Mouse (Mus musculus): Measurements from ENCODE around the gene Noc3l. TPM values are rescaled to one million over a fixed set of nuclear protein-coding genes. Genes with fewer than 3 reads are reported as not detected.

Noc3l gene
- polyA plus RNA-seq (2014; fragmentation: Nextera tagmentation; extraction: Ambion mirVana), result 12.5 and 12.8 TPM in 2 replicates

GRCm38 (mm10) chr19:38818766-38819426 is at the start of gene Noc3l:
TSS of gene Noc3l (minus strand) at chr19:38819237.
- no peaks in the 10 kb centered on the region; the same call in 1 of the 2 replicates for H3K36me3 ChIP-seq (ENCODE audit: control insufficient read depth, insufficient read depth, low read length)
- under 1% methylated on average over 38 of the region's 38 CpGs for WGBS
- peak; percentile 91 for ATAC-seq (ENCODE audit: insufficient number of reproducible peaks, low FRiP score, low TSS enrichment, low read depth)

GRCm38 (mm10) chr19:38862523-38862922 is 43.5 kb upstream of the Noc3l start:
- H3K4me2 ChIP-seq (ENCODE audit: low read depth, severe bottlenecking), result no peak overlapping the region
- ATAC-seq (ENCODE audit: insufficient number of reproducible peaks, low FRiP score, low TSS enrichment, low read depth), result no peak
- H3K4me3 ChIP-seq (ENCODE audit: low read depth, low read length), result no peak overlapping the region
- no peak overlapping the region for H3K27ac ChIP-seq (replicated peaks; ENCODE audit: low read depth, low read length)
- WGBS, result 92% methylated on average over 6 of the region's 6 CpGs
- H3K36me3 ChIP-seq (ENCODE audit: control insufficient read depth, insufficient read depth, low read length), result no peaks in the 10 kb centered on the region
- no peaks in the 10 kb centered on the region for H3K4me1 ChIP-seq (ENCODE audit: control insufficient read depth, insufficient read depth, low read length)
- DNase-seq (ENCODE audit: low spot score), result no peak
- no peak overlapping the region for H3K9ac ChIP-seq (ENCODE audit: low read length)
- H3K9me3 ChIP-seq (ENCODE audit: control insufficient read depth, low read length), result no peaks in the 10 kb centered on the region
- H3K27me3 ChIP-seq (ENCODE audit: control insufficient read depth, insufficient read depth, low read length), result no peaks in the 10 kb centered on the region

More at GRCm38 (mm10) chr19:38818766-38819426, at the start of gene Noc3l:
- DNase-seq (ENCODE audit: low spot score), result peak; percentile 98
- Histone ChIP-seq H3K27me3 (ENCODE audit: control insufficient read depth, insufficient read depth, low read length) (no peaks in the 10 kb centered on the region), H3K9ac (ENCODE audit: low read length) (peak within 1 kb of the TSS; percentile 77), H3K4me1 (ENCODE audit: control insufficient read depth, insufficient read depth, low read length) (0 out of 2 replicates have a peak, but pooled peaks cover 4% of the 10 kb centered on the region), H3K9me3 (ENCODE audit: control insufficient read depth, low read length) (no peaks in the 10 kb centered on the region), H3K4me3 (ENCODE audit: low read depth, low read length) (peak within 1 kb of the TSS; percentile 76), H3K4me2 (ENCODE audit: low read depth, severe bottlenecking) (peak within 1 kb of the TSS; percentile 85), H3K27ac (replicated peaks; ENCODE audit: low read depth, low read length) (no peak within 1 kb of the TSS; the same call in 1 of the 2 replicates)

- no peaks in the 10 kb centered on the region for H3K9me3 ChIP-seq (ENCODE audit: control insufficient read depth, low read length)
- no peak overlapping the region for H3K27ac ChIP-seq (replicated peaks; ENCODE audit: low read depth, low read length)
- no peak for DNase-seq (ENCODE audit: low spot score)
- H3K4me1 ChIP-seq (ENCODE audit: control insufficient read depth, insufficient read depth, low read length), result no peaks in the 10 kb centered on the region
- no peak for ATAC-seq (ENCODE audit: insufficient number of reproducible peaks, low FRiP score, low TSS enrichment, low read depth)
- no peaks in the 10 kb centered on the region for H3K27me3 ChIP-seq (ENCODE audit: control insufficient read depth, insufficient read depth, low read length)
- no peaks in the 10 kb centered on the region for H3K36me3 ChIP-seq (ENCODE audit: control insufficient read depth, insufficient read depth, low read length)
- H3K4me2 ChIP-seq (ENCODE audit: low read depth, severe bottlenecking), result no peak overlapping the region
- 94% methylated on average over 3 of the region's 3 CpGs for WGBS
- H3K9ac ChIP-seq (ENCODE audit: low read length), result no peak overlapping the region
- no peak overlapping the region for H3K4me3 ChIP-seq (ENCODE audit: low read depth, low read length)
Observed at GRCm38 (mm10) chr19:38858224-38858623, 39.2 kb upstream of the Noc3l start.

DNA sequence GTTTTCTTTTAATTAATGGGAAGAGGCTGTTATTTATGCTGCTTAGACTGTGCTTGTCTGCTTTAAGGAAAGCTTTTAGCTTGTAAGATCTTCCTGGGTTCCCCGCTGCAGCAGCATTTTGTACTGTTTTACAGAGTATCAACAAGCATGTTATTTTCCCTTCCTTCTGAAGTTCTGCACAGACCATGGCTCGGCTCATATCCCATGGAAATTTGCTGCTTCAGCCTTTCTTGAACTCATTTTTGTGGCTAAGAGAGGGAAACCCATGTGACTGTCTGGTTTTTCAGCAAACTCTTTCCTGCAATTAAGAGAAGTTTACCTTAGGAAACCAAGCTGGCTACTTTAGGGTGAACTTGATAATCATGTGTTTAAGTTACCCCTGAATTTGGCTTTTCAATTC is 27.3 kb upstream of the Noc3l start:
- WGBS, result 85% methylated on average over 2 of the region's 2 CpGs

DNA sequence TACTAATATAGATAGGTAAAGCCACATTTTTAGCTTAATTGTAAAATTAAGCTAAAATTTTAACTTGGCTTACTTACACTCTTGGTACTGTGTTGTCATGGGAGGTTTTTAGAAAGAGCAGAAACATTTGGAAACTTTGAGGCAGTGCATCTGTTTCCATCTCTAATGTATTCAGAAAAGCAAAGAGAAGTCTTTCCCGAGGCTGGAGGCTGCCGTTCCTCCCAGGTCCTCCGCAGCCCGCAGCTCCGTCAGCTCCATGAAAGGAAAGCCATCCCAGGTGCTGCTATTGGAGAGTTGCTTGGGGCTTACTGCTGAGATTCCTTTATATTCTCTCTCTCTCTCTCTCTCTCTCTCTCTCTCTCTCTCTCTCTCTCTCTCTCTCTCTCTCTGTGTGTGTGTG is 25.8 kb upstream of the Noc3l start:
- Histone ChIP-seq H3K27me3 (ENCODE audit: control insufficient read depth, insufficient read depth, low read length) (no peaks in the 10 kb centered on the region), H3K27ac (replicated peaks; ENCODE audit: low read depth, low read length) (no peak overlapping the region), H3K4me2 (ENCODE audit: low read depth, severe bottlenecking) (no peak overlapping the region), H3K4me3 (ENCODE audit: low read depth, low read length) (no peak overlapping the region), H3K36me3 (ENCODE audit: control insufficient read depth, insufficient read depth, low read length) (no peaks in the 10 kb centered on the region), H3K9ac (ENCODE audit: low read length) (no peak overlapping the region), H3K4me1 (ENCODE audit: control insufficient read depth, insufficient read depth, low read length) (no peaks in the 10 kb centered on the region), H3K9me3 (ENCODE audit: control insufficient read depth, low read length) (no peaks in the 10 kb centered on the region)
- ATAC-seq (ENCODE audit: insufficient number of reproducible peaks, low FRiP score, low TSS enrichment, low read depth), result no peak
- DNase-seq (ENCODE audit: low spot score), result no peak
- 80% methylated on average over 5 of the region's 5 CpGs for WGBS

More for the DNA sequence above, 27.3 kb upstream of the Noc3l start:
- Histone ChIP-seq H3K9ac (ENCODE audit: low read length) (no peak overlapping the region), H3K27me3 (ENCODE audit: control insufficient read depth, insufficient read depth, low read length) (no peaks in the 10 kb centered on the region), H3K27ac (replicated peaks; ENCODE audit: low read depth, low read length) (no peak overlapping the region), H3K4me2 (ENCODE audit: low read depth, severe bottlenecking) (no peak overlapping the region), H3K4me1 (ENCODE audit: control insufficient read depth, insufficient read depth, low read length) (no peaks in the 10 kb centered on the region), H3K4me3 (ENCODE audit: low read depth, low read length) (no peak overlapping the region), H3K9me3 (ENCODE audit: control insufficient read depth, low read length) (no peaks in the 10 kb centered on the region), H3K36me3 (ENCODE audit: control insufficient read depth, insufficient read depth, low read length) (no peaks in the 10 kb centered on the region)
- ATAC-seq (ENCODE audit: insufficient number of reproducible peaks, low FRiP score, low TSS enrichment, low read depth) (no peak), DNase-seq (ENCODE audit: low spot score) (no peak)

DNA sequence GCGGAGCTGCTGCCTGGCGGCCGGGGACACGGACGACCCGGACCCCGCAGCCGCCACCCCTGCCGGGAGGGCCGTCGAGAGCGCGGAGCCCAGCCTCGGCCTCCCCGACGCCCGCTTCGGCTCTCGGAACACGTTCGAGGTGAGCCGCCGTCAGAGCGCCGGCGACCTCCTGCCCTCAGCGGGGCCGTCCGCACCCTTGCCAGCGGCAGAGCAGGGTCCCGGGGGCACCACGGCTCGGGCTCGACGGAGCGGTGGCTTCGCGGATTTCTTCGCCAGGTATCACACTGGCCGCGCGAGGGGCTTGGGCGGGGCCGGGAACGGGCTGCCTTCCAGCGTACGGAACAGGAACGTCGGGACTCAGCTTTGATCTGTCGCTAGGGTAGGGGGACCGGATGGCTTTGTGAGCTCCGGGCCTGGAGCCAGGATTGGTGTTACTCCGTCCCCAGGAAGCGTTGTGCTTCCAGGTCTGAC is 18.2 kb upstream of the Noc3l start:
- DNase-seq (ENCODE audit: low spot score) (peak; percentile 73), ATAC-seq (ENCODE audit: insufficient number of reproducible peaks, low FRiP score, low TSS enrichment, low read depth) (peak; percentile 68; the same call in 1 of the 2 replicates)
- Histone ChIP-seq H3K27me3 (ENCODE audit: control insufficient read depth, insufficient read depth, low read length) (no peaks in the 10 kb centered on the region), H3K9ac (ENCODE audit: low read length) (peak overlapping the region; percentile 67), H3K4me1 (ENCODE audit: control insufficient read depth, insufficient read depth, low read length) (no peaks in the 10 kb centered on the region), H3K4me2 (ENCODE audit: low read depth, severe bottlenecking) (peak overlapping the region; percentile 60), H3K36me3 (ENCODE audit: control insufficient read depth, insufficient read depth, low read length) (no peaks in the 10 kb centered on the region), H3K9me3 (ENCODE audit: control insufficient read depth, low read length) (no peaks in the 10 kb centered on the region), H3K27ac (replicated peaks; ENCODE audit: low read depth, low read length) (no peak overlapping the region), H3K4me3 (ENCODE audit: low read depth, low read length) (peak overlapping the region; percentile 73)
- WGBS, result under 1% methylated on average over 54 of the region's 54 CpGs

DNA sequence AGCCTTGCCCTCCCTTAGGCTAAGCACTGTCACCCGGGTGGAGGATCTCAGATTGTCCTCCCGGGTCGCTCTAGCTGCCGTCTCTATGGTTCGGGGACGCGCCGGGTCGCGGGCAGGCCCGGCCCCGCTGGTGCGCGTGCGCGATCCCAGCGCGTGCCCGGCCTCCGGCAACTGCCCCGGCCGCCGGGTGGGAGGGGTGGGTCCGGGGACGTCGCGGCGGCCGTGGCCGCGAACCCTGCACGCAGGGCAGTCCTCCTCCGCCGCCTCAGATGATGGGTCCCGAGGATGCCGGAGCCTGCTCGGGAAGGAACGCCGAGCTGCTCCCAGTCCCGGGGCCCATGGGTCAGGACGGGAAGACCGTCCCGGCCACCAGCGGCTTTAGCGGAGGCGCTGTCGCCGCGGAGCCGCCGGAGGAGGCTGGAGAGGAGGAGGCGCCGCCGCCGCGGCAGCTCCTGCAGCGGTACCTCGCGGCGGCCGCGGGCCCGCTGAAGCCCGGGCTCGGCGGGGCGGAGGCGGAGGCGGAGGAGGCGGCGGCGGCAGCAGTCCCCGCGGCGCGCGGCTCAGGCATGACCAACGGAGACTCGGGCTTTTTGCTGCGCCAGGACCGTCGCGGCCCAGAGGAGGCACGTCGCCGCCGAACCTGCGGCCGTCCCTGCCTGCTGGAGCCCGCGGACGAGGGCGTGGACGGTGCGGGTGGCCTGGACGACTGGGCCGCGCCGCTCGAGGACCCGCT is 17.6 kb upstream of the Noc3l start, which contains the start of gene Tbc1d12:
Tbc1d12 (plus strand) TSS at position 142 of the 733 bp plus-strand sequence.
- Histone ChIP-seq H3K27ac (replicated peaks; ENCODE audit: low read depth, low read length) (0 out of 2 replicates have a peak within 1 kb of the TSS, but pooled peaks have one; percentile 30), H3K4me2 (ENCODE audit: low read depth, severe bottlenecking) (peak within 1 kb of the TSS; percentile 60), H3K9me3 (ENCODE audit: control insufficient read depth, low read length) (no peaks in the 10 kb centered on the region), H3K4me3 (ENCODE audit: low read depth, low read length) (peak within 1 kb of the TSS; percentile 73), H3K27me3 (ENCODE audit: control insufficient read depth, insufficient read depth, low read length) (no peaks in the 10 kb centered on the region), H3K4me1 (ENCODE audit: control insufficient read depth, insufficient read depth, low read length) (no peaks in the 10 kb centered on the region), H3K9ac (ENCODE audit: low read length) (peak within 1 kb of the TSS; percentile 67), H3K36me3 (ENCODE audit: control insufficient read depth, insufficient read depth, low read length) (no peaks in the 10 kb centered on the region)
- DNase-seq (ENCODE audit: low spot score), result peak; percentile 92
- peak; percentile 85 for ATAC-seq (ENCODE audit: insufficient number of reproducible peaks, low FRiP score, low TSS enrichment, low read depth)
- WGBS, result under 1% methylated on average over 69 of the region's 101 CpGs

- Histone ChIP-seq H3K4me3 (ENCODE audit: low read depth, low read length) (peak overlapping the region; percentile 73), H3K27ac (replicated peaks; ENCODE audit: low read depth, low read length) (no peak overlapping the region), H3K9ac (ENCODE audit: low read length) (peak overlapping the region; percentile 67), H3K4me1 (ENCODE audit: control insufficient read depth, insufficient read depth, low read length) (no peaks in the 10 kb centered on the region), H3K27me3 (ENCODE audit: control insufficient read depth, insufficient read depth, low read length) (no peaks in the 10 kb centered on the region), H3K36me3 (ENCODE audit: control insufficient read depth, insufficient read depth, low read length) (no peaks in the 10 kb centered on the region), H3K9me3 (ENCODE audit: control insufficient read depth, low read length) (no peaks in the 10 kb centered on the region), H3K4me2 (ENCODE audit: low read depth, severe bottlenecking) (peak overlapping the region; percentile 60)
- DNase-seq (ENCODE audit: low spot score), result no peak
- 0 out of 2 replicates have a peak, but pooled peaks have one; percentile 7 for ATAC-seq (ENCODE audit: insufficient number of reproducible peaks, low FRiP score, low TSS enrichment, low read depth)
- WGBS, result 27% methylated on average over 10 of the region's 10 CpGs
Observed at GRCm38 (mm10) chr19:38836084-38836437, 17.0 kb upstream of the Noc3l start.
